Mouse (Mus musculus): ENCODE results near the gene Qpctl. TPM values are rescaled to one million over a fixed set of nuclear protein-coding genes. Genes with fewer than 3 reads are reported as not detected.

The Qpctl gene
- polyA plus RNA-seq, 1 experiment from 2014 or later: 6.4 TPM

DNA sequence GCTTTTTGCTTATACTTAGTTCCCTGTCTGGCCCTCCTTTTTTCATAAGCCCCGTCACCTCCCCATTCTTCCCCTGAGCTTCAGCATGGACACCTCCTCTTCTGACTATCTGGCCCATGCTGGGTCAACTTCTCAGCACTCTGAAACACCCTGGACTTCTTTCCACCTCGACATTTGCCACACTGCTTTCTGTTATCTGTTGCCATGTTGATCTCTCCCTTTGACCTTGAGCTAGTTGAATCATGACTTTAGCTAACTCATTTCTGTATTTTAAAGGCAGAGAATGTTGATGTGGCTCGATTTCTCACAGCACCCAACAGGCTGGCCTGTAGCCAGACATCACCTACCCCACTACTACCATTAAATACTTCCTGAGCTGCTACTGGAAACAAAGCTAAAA lies 41.7 kb downstream of the Qpctl start:
- no peak overlapping the region for H3K4me3 ChIP-seq (ENCODE audit: low read depth, low read length)
- no peak overlapping the region for H3K27ac ChIP-seq (ENCODE audit: low read depth, low read length)
- peaks cover 7% of the 10 kb centered on the region for H3K9me3 ChIP-seq (replicated peaks; ENCODE audit: control insufficient read depth, low read length)
- 0 out of 2 replicates have a peak, but pooled peaks cover 3% of the 10 kb centered on the region for H3K4me1 ChIP-seq (ENCODE audit: control insufficient read depth, insufficient read depth, low read length)
- WGBS (ENCODE audit: insufficient replicate concordance): 37% methylated on average over 3 of the region's 3 CpGs
- no peak overlapping the region for H3K9ac ChIP-seq (ENCODE audit: low read depth, low read length)
- H3K36me3 ChIP-seq (ENCODE audit: control insufficient read depth, insufficient read depth, low read length): no peaks in the 10 kb centered on the region
- no peaks in the 10 kb centered on the region for H3K27me3 ChIP-seq (ENCODE audit: control insufficient read depth, insufficient read depth, low read length)
- H3K4me2 ChIP-seq: no peak overlapping the region
- ATAC-seq (replicated peaks; ENCODE audit: insufficient number of reproducible peaks, low FRiP score, low TSS enrichment): no peak

DNA sequence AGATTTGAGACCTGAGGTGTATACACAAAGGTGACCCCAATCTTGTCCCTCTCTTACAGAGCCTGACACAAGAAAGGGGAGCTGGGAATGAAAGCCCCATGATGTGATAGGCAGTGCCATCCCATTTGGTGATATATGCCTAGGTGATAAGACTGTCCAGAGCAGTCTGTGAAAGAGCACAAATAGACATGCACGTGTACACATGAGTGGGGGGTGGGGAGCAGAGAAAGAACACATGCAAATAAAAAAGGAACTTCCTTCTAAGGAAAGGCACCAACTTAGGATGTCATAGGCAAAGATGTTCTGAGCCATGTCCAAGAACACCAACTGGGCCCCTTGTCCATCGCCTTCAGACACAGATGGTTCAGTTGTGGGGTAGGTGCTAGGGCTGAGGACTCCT lies 44.6 kb downstream of the Qpctl start:
- 68% methylated on average over 2 of the region's 2 CpGs for WGBS (ENCODE audit: insufficient replicate concordance)

DNA sequence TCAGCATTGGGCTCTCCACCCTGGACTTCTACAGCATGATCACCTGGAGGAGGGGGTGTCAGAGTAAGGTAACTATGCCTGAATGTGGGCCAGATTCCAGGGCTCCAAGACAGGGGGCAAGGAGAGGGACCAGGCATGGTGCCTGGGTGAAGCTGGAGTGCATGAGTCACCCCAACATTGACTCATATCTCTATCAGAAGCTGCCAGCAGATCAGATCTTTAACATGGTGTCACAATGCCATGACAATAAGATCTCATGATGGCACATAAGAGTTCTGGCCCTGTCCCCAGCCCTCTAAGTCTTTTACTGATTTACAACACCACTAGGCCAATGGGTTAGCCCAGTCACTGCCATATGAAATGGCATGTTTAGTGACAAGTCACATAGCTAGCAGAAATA lies 45.4 kb downstream of the Qpctl start:
- H3K36me3 ChIP-seq (ENCODE audit: control insufficient read depth, insufficient read depth, low read length): no peaks in the 10 kb centered on the region
- H3K4me3 ChIP-seq (ENCODE audit: low read depth, low read length): no peak overlapping the region
- no peak overlapping the region for H3K27ac ChIP-seq (ENCODE audit: low read depth, low read length)
- peaks cover 7% of the 10 kb centered on the region for H3K9me3 ChIP-seq (replicated peaks; ENCODE audit: control insufficient read depth, low read length)
- no peaks in the 10 kb centered on the region for H3K27me3 ChIP-seq (ENCODE audit: control insufficient read depth, insufficient read depth, low read length)
- H3K4me1 ChIP-seq (ENCODE audit: control insufficient read depth, insufficient read depth, low read length): 0 out of 2 replicates have a peak, but pooled peaks cover 3% of the 10 kb centered on the region
- no peak overlapping the region for H3K9ac ChIP-seq (ENCODE audit: low read depth, low read length)
- no peak for ATAC-seq (replicated peaks; ENCODE audit: insufficient number of reproducible peaks, low FRiP score, low TSS enrichment)
- H3K4me2 ChIP-seq: no peak overlapping the region

More for the DNA sequence above, 44.6 kb downstream of the Qpctl start:
- Histone ChIP-seq H3K9me3 (replicated peaks; ENCODE audit: control insufficient read depth, low read length) (peaks cover 7% of the 10 kb centered on the region), H3K27me3 (ENCODE audit: control insufficient read depth, insufficient read depth, low read length) (no peaks in the 10 kb centered on the region), H3K4me2 (no peak overlapping the region), H3K4me1 (ENCODE audit: control insufficient read depth, insufficient read depth, low read length) (0 out of 2 replicates have a peak, but pooled peaks cover 3% of the 10 kb centered on the region), H3K9ac (ENCODE audit: low read depth, low read length) (no peak overlapping the region), H3K36me3 (ENCODE audit: control insufficient read depth, insufficient read depth, low read length) (no peaks in the 10 kb centered on the region), H3K27ac (ENCODE audit: low read depth, low read length) (no peak overlapping the region), H3K4me3 (ENCODE audit: low read depth, low read length) (no peak overlapping the region)
- no peak for ATAC-seq (replicated peaks; ENCODE audit: insufficient number of reproducible peaks, low FRiP score, low TSS enrichment)

DNA sequence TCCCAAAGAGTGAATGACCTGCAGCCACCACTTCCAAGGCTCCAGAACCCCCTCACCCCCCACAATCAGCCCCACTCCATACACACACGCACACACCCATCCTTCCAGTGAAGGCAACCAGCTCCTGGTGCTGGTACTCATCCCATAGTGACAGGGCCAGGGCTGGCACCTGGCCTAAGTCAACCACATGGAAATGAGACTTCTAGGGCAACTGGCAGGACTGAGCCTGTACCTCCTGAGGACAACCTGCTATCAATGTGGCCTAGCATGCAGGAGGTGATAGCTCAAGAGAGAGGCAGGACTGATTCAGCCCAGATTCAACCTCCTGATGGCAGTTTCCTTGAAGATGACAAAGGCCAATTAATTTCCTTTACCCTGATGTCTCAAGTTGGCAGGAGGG lies 48.8 kb downstream of the Qpctl start:
- Histone ChIP-seq H3K4me2 (no peak overlapping the region), H3K9ac (ENCODE audit: low read depth, low read length) (no peak overlapping the region), H3K4me1 (ENCODE audit: control insufficient read depth, insufficient read depth, low read length) (peaks cover 19% of the 10 kb centered on the region), H3K9me3 (replicated peaks; ENCODE audit: control insufficient read depth, low read length) (peaks cover 7% of the 10 kb centered on the region), H3K27me3 (ENCODE audit: control insufficient read depth, insufficient read depth, low read length) (no peaks in the 10 kb centered on the region), H3K36me3 (ENCODE audit: control insufficient read depth, insufficient read depth, low read length) (0 out of 2 replicates have a peak, but pooled peaks cover 8% of the 10 kb centered on the region), H3K27ac (ENCODE audit: low read depth, low read length) (no peak overlapping the region), H3K4me3 (ENCODE audit: low read depth, low read length) (no peak overlapping the region)
- 65% methylated on average over 1 of the region's 1 CpGs for WGBS (ENCODE audit: insufficient replicate concordance)
- ATAC-seq (replicated peaks; ENCODE audit: insufficient number of reproducible peaks, low FRiP score, low TSS enrichment): no peak

DNA sequence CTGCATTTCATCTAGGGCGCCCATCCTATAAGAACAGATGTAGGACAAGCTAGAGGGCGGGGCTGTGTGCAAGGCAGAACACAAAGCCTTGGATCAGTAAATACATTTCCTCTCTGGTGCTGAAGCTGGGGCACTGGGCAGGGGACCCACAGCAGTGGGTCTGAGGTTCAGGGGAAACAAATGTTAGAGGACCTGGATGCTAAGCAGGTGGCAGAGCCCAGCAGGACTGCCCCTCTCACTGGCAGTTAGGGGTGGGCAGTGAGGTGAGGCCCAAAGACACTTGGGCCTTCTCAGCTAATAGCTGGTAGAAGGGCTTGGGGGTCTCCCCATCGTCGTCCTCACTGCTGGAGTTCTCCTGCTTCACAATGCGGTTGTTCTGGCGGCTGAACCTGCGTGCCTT lies 50.3 kb downstream of the Qpctl start:
- ATAC-seq (replicated peaks; ENCODE audit: insufficient number of reproducible peaks, low FRiP score, low TSS enrichment): no peak
- Histone ChIP-seq H3K4me3 (ENCODE audit: low read depth, low read length) (no peak overlapping the region), H3K4me2 (no peak overlapping the region), H3K9me3 (replicated peaks; ENCODE audit: control insufficient read depth, low read length) (peaks cover 7% of the 10 kb centered on the region), H3K4me1 (ENCODE audit: control insufficient read depth, insufficient read depth, low read length) (peaks cover 19% of the 10 kb centered on the region), H3K27ac (ENCODE audit: low read depth, low read length) (no peak overlapping the region), H3K36me3 (ENCODE audit: control insufficient read depth, insufficient read depth, low read length) (0 out of 2 replicates have a peak, but pooled peaks cover 8% of the 10 kb centered on the region), H3K9ac (ENCODE audit: low read depth, low read length) (no peak overlapping the region), H3K27me3 (ENCODE audit: control insufficient read depth, insufficient read depth, low read length) (no peaks in the 10 kb centered on the region)
- 72% methylated on average over 7 of the region's 7 CpGs for WGBS (ENCODE audit: insufficient replicate concordance)

DNA sequence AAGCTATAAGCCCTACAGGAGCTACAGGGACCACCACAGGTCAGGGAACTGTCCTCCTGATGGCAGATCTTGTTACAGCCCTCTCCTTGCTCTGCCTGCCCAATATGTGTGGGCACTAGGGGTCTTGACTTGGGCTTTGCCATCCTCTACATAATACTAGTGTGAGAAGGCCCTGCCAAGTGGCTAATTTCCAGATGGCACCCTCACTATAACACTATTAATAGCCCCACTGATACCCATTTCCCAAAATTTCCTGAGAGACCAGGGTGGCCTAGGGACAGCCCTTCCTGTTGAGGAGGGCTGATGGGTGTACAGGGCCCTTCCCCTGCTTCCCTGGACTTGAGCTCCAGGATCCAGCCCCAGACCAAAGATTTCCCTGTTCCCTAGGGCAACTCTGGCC lies 51.2 kb downstream of the Qpctl start:
- H3K9ac ChIP-seq (ENCODE audit: low read depth, low read length): no peak overlapping the region
- no peak for ATAC-seq (replicated peaks; ENCODE audit: insufficient number of reproducible peaks, low FRiP score, low TSS enrichment)
- H3K4me2 ChIP-seq: no peak overlapping the region
- H3K4me3 ChIP-seq (ENCODE audit: low read depth, low read length): no peak overlapping the region
- 0 out of 2 replicates have a peak, but pooled peaks cover 8% of the 10 kb centered on the region for H3K36me3 ChIP-seq (ENCODE audit: control insufficient read depth, insufficient read depth, low read length)
- H3K27me3 ChIP-seq (ENCODE audit: control insufficient read depth, insufficient read depth, low read length): no peaks in the 10 kb centered on the region
- H3K4me1 ChIP-seq (ENCODE audit: control insufficient read depth, insufficient read depth, low read length): peaks cover 23% of the 10 kb centered on the region
- H3K27ac ChIP-seq (ENCODE audit: low read depth, low read length): no peak overlapping the region
- peaks cover 2% of the 10 kb centered on the region for H3K9me3 ChIP-seq (replicated peaks; ENCODE audit: control insufficient read depth, low read length)

DNA sequence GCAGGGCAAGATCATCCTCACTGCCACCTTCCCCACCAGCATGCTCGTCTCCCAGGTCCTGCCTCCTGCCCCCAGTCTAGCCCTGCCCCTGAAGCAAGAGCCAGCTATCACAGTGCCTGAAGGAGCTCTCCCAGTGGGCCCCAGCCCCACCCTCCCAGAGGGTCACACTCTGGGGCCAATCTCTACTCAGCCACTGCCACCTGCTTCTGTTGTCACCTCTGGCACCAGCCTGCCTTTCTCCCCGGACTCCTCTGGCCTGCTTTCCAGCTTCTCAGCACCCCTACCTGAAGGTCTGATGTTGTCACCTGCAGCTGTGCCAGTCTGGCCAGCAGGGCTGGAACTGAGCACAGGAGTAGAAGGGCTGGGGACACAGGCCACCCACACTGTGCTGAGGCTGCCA lies 51.9 kb downstream of the Qpctl start:
- H3K36me3 ChIP-seq (ENCODE audit: control insufficient read depth, insufficient read depth, low read length): 0 out of 2 replicates have a peak, but pooled peaks cover 8% of the 10 kb centered on the region
- H3K27ac ChIP-seq (ENCODE audit: low read depth, low read length): no peak overlapping the region
- WGBS (ENCODE audit: insufficient replicate concordance): 32% methylated on average over 2 of the region's 2 CpGs
- no peaks in the 10 kb centered on the region for H3K9me3 ChIP-seq (replicated peaks; ENCODE audit: control insufficient read depth, low read length)
- ATAC-seq (replicated peaks; ENCODE audit: insufficient number of reproducible peaks, low FRiP score, low TSS enrichment): no peak
- no peaks in the 10 kb centered on the region for H3K27me3 ChIP-seq (ENCODE audit: control insufficient read depth, insufficient read depth, low read length)
- no peak overlapping the region for H3K4me2 ChIP-seq
- H3K4me3 ChIP-seq (ENCODE audit: low read depth, low read length): no peak overlapping the region
- H3K9ac ChIP-seq (ENCODE audit: low read depth, low read length): no peak overlapping the region
- H3K4me1 ChIP-seq (ENCODE audit: control insufficient read depth, insufficient read depth, low read length): peaks cover 29% of the 10 kb centered on the region

DNA sequence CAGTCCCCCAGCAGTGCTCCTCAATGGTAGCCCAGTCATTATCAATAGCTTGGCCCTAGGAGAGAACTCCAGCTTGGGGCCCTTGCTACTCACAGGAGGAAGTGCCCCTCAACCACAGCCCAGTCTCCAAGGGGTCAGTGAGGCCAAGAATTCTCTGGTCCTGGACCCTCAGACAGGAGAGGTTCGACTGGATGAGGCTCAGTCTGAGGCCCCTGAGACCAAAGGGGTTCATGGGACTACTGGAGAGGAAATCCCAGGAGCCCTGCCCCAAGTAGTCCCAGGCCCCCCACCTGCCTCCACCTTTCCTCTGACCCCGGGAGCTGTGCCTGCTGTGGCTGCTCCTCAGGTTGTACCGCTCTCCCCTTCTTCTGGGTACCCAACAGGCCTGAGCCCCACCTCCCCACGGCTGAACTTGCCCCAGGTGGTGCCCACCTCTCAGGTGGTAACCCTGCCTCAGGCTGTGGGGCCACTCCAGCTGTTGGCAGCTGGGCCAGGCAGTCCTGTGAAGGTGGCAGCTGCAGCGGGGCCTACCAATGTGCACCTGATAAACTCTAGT lies 52.6 kb downstream of the Qpctl start:
- ATAC-seq (replicated peaks; ENCODE audit: insufficient number of reproducible peaks, low FRiP score, low TSS enrichment): no peak
- Histone ChIP-seq H3K27me3 (ENCODE audit: control insufficient read depth, insufficient read depth, low read length) (0 out of 2 replicates have a peak, but pooled peaks cover 1% of the 10 kb centered on the region), H3K4me1 (ENCODE audit: control insufficient read depth, insufficient read depth, low read length) (peaks cover 36% of the 10 kb centered on the region), H3K9ac (ENCODE audit: low read depth, low read length) (peak overlapping the region; percentile 92), H3K36me3 (ENCODE audit: control insufficient read depth, insufficient read depth, low read length) (0 out of 2 replicates have a peak, but pooled peaks cover 8% of the 10 kb centered on the region), H3K9me3 (replicated peaks; ENCODE audit: control insufficient read depth, low read length) (no peaks in the 10 kb centered on the region), H3K4me3 (ENCODE audit: low read depth, low read length) (peak overlapping the region; percentile 78), H3K4me2 (peak overlapping the region; percentile 96), H3K27ac (ENCODE audit: low read depth, low read length) (peak overlapping the region; percentile 98)
- 54% methylated on average over 5 of the region's 5 CpGs for WGBS (ENCODE audit: insufficient replicate concordance)

DNA sequence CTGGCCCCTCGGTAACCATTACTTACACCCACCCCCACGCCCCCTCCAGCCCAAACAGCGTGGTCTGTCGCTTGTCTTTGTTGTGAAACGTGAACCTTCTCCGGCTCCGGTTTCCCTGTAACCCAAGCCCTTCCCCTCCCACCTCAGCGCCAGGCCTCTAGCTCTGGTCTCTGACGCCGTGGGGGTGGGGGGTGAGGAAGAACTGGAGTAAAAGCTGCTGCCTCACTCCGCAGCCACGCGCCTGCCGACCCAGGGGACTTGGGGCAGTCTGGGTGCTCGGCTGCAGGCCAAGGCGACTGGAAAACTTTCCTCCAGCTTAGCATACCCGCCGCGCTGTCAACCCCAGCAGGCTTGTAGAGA lies 53.4 kb downstream of the Qpctl start:
- peak overlapping the region; percentile 92 for H3K9ac ChIP-seq (ENCODE audit: low read depth, low read length)
- no peaks in the 10 kb centered on the region for H3K9me3 ChIP-seq (replicated peaks; ENCODE audit: control insufficient read depth, low read length)
- no peak; the same call in 1 of the 2 replicates for ATAC-seq (replicated peaks; ENCODE audit: insufficient number of reproducible peaks, low FRiP score, low TSS enrichment)
- peaks cover 37% of the 10 kb centered on the region for H3K4me1 ChIP-seq (ENCODE audit: control insufficient read depth, insufficient read depth, low read length)
- H3K4me2 ChIP-seq: peak overlapping the region; percentile 96
- H3K27ac ChIP-seq (ENCODE audit: low read depth, low read length): peak overlapping the region; percentile 98
- H3K4me3 ChIP-seq (ENCODE audit: low read depth, low read length): peak overlapping the region; percentile 78
- H3K27me3 ChIP-seq (ENCODE audit: control insufficient read depth, insufficient read depth, low read length): peaks cover 6% of the 10 kb centered on the region; the same call in 1 of the 2 replicates
- under 1% methylated on average over 19 of the region's 19 CpGs for WGBS (ENCODE audit: insufficient replicate concordance)
- H3K36me3 ChIP-seq (ENCODE audit: control insufficient read depth, insufficient read depth, low read length): 0 out of 2 replicates have a peak, but pooled peaks cover 8% of the 10 kb centered on the region

Measured in heart, embryonic 11.5 days (tissue).